Mouse (Mus musculus) olfactory bulb, adult 2 months (tissue): ENCODE measurements around the gene Eif4e1b. TPM values are rescaled to one million over a fixed set of nuclear protein-coding genes. Genes with fewer than 3 reads are reported as not detected.

Source experiments
- H3K27ac ChIP-seq: fragments of 200-500 bp; 2 replicates; pipeline ENCODE4 v1.5.1; 2012; ENCODE audit warnings: low read depth, low read length; ENCODE audit not compliant: insufficient read depth
- H3K4me1 ChIP-seq: fragments of 200-500 bp; 2 replicates; pipeline ENCODE4 v1.6.1; 2012; ENCODE audit warnings: low read length; ENCODE audit not compliant: control insufficient read depth, insufficient read depth
- H3K4me3 ChIP-seq: fragments of 200-500 bp; 2 replicates; pipeline ENCODE4 v1.5.1; 2012; ENCODE audit warnings: mild to moderate bottlenecking, low read depth, low read length, moderate library complexity; ENCODE audit not compliant: insufficient read depth
- CTCF ChIP-seq: fragments of 200-500 bp; IDR thresholded peaks from 2 replicates; pipeline ENCODE4 v1.5.1; 2012; ENCODE audit warnings: low read depth, mild to moderate bottlenecking, low read length, moderate library complexity; ENCODE audit not compliant: insufficient read depth
- POLR2A ChIP-seq: fragments of 200-500 bp; IDR thresholded peaks from 2 replicates; pipeline ENCODE4 v1.6.1; 2012; ENCODE audit warnings: mild to moderate bottlenecking, low read depth, low read length, moderate library complexity; ENCODE audit not compliant: insufficient read depth
- WGBS: fragments of 180-500 bp; shearing (Covaris S2); methylation state at CpG from one replicate; pipeline ENCODE4 v1.1.7; 2018; 5-methylcytosine and 5-hydroxymethylcytosine counted together
- polyA plus RNA-seq: library from polyadenylated mRNA; stranded (reverse); fragments of >200 nt; gene quantifications from 2 replicates; pipeline ENCODE4 v1.2.4, GENCODE M21; 2012; ENCODE audit warnings: low replicate concordance; ENCODE audit not compliant: missing spikeins, insufficient read depth, insufficient read length

The Eif4e1b gene
- polyA plus RNA-seq, 1 experiment = not detected

DNA sequence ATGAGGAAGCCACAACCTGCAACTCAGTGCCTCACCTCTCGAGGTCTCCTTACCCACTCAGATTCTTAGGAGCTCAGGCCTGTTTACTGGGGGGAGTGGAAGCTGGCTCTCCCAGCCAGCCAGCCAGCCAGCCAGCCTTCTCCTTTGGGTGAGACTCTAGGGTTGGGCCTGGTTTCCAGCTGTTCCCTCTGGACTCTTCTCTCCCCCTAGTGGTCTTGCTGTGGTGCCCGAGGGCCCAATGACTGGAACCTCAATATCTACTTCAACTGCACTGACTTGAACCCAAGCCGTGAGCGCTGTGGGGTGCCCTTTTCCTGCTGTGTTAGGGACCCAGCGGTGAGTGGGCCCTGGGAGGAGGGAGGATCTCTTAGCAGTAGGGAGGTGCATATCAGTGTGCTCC, 11.0 kb downstream of the Eif4e1b start:
- Histone ChIP-seq H3K4me1 (peaks cover 7% of the 10 kb centered on the region), H3K27ac (no peak overlapping the region), H3K4me3 (no peak overlapping the region)
- TF ChIP-seq CTCF = no peak
- TF ChIP-seq POLR2A = no peak
- WGBS = 56% methylated on average over 5 of the region's 5 CpGs

DNA sequence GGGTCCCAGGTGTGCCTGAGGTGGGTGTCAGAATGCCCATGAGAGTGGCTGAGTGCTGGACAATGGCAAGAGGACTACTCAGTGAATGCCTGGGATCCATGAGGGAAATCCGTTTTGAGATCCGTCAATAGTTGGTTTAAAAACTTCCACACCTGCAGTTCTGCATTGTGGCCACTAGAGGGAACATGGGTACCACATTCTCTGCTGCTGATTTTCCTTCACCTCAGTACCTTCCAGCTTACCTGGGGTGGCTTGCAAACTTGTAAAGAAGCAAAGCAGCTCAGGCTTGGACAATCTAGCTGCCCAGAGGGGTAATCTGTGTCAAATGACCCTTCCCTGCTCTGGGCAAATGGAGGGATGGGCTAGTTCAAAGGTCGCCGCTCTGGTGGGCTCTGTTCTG, 13.6 kb downstream of the Eif4e1b start:
- H3K4me1 ChIP-seq = peaks cover 2% of the 10 kb centered on the region; the same call in 1 of the 2 replicates
- no peak overlapping the region for H3K27ac ChIP-seq
- TF ChIP-seq CTCF (0 out of 2 replicates have a peak, but pooled peaks have one; percentile 20), POLR2A (no peak)
- 45% methylated on average over 4 of the region's 4 CpGs for WGBS
- H3K4me3 ChIP-seq = no peak overlapping the region

DNA sequence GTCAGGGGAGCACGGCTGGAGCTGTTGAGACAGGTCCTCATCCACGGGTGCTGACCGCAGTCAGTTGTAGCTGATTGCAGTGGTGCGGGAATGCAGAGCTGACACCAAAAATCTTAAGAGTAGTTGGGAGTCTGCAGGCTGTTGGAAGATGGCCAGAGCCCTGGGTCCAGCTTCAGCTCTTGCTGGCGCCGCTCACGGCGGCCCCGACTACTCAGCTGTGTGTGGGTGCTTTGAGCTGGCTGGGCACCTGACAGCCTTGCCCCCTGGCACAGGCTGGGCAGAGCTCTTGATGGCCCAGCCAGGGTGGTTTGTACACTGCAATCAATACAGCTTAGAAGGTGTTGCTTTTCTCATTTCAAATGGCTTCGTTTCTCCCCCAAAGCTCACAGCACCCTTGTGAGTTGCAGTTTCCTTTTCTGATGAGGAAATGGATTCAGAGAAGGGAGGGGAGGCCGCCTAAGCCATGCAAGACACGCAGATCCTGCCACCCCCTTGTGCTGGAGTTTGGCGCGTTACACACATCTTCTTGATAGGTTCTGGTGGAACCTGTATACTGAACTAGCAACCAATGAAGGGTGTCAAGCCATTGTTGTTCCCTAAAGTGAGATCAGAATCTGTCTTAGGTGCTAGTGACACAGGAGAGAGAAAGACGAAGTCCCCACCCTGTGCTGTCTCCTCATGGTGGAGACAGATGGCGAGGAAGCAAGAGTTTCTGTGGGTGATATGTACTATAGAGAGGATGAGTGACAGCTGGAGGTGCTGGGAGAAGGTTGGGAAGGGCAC, 14.3 kb downstream of the Eif4e1b start:
- no peak overlapping the region for H3K27ac ChIP-seq
- H3K4me1 ChIP-seq = peaks cover 2% of the 10 kb centered on the region; the same call in 1 of the 2 replicates
- 83% methylated on average over 16 of the region's 16 CpGs for WGBS
- TF ChIP-seq CTCF (no peak), POLR2A (no peak)
- H3K4me3 ChIP-seq = no peak overlapping the region

DNA sequence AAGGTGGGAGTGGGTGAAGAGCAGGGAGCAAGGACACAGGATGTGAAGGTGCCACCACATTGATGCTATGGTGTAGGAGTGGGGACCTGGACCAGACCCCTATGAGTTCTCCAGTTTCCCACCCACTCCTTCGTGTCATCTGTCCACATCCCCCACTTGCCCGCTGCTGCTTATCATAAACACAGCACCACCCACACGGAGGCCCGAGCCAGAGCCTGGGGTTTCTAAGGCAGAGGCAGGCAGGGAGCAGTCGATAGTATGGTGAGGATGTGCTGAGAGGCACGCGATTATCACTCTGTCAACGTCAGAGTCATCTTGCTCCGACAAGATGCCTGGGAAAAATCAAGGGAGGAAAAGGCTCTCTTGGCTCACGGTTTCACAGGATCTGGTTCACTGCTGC, 14.9 kb downstream of the Eif4e1b start:
- WGBS = 71% methylated on average over 10 of the region's 10 CpGs
- no peak overlapping the region for H3K27ac ChIP-seq
- TF ChIP-seq CTCF (no peak), POLR2A (no peak)
- no peak overlapping the region for H3K4me3 ChIP-seq
- H3K4me1 ChIP-seq = peaks cover 2% of the 10 kb centered on the region; the same call in 1 of the 2 replicates

DNA sequence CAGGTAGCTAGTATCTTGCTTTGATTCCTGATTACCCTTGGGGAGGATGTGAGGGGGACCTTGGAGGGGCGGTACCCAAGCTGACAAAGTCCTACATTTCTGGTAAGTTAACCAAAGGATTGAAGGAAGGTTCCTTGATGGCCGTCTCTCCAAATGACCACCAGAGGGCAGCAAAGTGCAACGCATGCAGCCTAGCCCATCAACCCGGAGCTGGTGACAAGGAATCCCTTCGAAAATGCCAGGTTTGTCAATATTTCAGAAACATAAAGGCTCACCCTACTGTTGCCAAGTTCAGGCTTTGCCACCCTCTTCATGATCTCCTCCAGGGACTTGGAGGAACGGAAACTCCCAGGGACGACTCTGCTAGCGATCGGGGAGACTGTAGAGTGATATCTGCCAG, 15.9 kb downstream of the Eif4e1b start:
- TF ChIP-seq POLR2A (no peak), CTCF (peak; percentile 86)
- no peak overlapping the region for H3K4me3 ChIP-seq
- peaks cover 2% of the 10 kb centered on the region; the same call in 1 of the 2 replicates for H3K4me1 ChIP-seq
- WGBS = 15% methylated on average over 9 of the region's 9 CpGs
- H3K27ac ChIP-seq = no peak overlapping the region

DNA sequence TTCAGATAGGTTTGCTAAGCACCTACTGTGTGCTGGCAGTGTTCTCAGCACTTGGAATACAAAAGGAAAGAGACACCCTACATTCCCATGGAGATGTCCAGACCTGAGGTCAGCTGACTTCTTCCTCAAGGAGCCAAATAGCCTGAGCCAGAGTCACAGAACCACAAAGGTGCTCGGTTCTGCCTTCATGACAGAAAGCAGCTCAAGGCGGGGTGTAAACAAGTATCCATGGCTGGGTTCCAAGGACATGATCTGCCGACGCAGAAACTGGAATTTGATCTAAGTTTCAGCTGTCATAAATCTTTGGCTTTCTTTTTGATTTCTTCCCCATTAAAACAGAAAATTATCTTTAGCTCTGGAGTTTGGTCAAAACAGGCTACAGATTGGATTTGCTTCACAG, 16.4 kb downstream of the Eif4e1b start:
- TF ChIP-seq POLR2A (no peak), CTCF (no peak)
- H3K27ac ChIP-seq = no peak overlapping the region
- no peak overlapping the region for H3K4me3 ChIP-seq
- WGBS = 61% methylated on average over 4 of the region's 4 CpGs
- peaks cover 2% of the 10 kb centered on the region; the same call in 1 of the 2 replicates for H3K4me1 ChIP-seq

DNA sequence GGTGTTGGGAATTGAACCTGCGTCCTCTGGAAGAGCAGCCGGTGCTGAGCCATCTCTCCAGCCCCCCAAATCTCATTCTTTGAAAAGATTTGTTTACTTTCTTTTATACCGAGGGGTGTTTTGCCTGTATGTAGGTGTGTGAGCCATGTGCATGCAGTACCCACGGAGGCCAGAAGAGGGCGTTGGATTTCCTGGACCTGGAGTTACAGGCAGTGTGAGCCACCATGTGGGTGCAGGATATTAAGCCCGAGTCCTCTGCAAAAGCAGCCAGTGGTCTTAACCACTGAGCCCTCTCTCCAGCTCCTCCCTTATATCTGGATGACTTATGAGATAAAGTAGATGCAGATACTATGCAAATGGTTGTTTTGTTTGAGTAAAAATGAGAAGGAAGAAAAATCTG, 19.2 kb downstream of the Eif4e1b start:
- no peak overlapping the region for H3K4me3 ChIP-seq
- TF ChIP-seq CTCF (peak; percentile 56; the same call in 1 of the 2 replicates), POLR2A (no peak)
- WGBS = 86% methylated on average over 6 of the region's 6 CpGs
- H3K27ac ChIP-seq = no peak overlapping the region
- peaks cover 2% of the 10 kb centered on the region; the same call in 1 of the 2 replicates for H3K4me1 ChIP-seq

DNA sequence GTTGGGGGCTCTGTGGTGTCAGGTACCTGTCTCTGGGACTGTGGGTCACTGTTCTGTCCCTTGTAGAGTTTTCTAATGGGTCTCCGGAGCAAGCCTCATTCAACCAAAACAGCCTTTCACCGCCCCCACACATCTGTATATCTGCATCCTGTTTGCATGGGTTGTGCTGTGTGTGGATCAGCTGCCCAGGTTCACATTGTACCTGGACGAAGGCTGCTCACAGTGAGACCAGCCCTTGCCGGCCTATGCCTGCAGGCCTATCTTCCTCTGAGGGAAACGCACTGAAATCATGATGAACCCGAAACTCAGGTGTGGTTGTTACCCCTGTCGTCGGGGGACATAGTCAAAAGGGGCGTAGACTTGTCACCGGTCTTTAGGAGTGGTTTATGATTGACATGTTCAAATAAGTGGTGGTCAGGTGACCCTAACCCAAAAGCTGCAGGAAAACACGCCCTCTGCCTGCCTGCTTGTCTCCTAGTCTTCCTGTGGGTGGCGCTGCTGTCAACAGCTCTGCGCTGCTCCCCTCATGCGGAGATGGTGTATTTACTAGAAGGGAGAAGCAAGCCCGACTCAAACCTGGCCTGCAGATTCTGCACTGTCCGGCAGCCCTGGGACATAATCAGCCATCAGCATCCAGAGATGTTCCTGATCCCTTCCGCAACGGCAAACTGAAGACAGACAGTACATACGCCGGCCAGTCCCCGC, 21.5 kb downstream of the Eif4e1b start:
- TF ChIP-seq CTCF (peak; percentile 49; the same call in 1 of the 2 replicates), POLR2A (no peak)
- no peak overlapping the region for H3K27ac ChIP-seq
- no peak overlapping the region for H3K4me3 ChIP-seq
- 53% methylated on average over 21 of the region's 21 CpGs for WGBS
- H3K4me1 ChIP-seq = no peaks in the 10 kb centered on the region

DNA sequence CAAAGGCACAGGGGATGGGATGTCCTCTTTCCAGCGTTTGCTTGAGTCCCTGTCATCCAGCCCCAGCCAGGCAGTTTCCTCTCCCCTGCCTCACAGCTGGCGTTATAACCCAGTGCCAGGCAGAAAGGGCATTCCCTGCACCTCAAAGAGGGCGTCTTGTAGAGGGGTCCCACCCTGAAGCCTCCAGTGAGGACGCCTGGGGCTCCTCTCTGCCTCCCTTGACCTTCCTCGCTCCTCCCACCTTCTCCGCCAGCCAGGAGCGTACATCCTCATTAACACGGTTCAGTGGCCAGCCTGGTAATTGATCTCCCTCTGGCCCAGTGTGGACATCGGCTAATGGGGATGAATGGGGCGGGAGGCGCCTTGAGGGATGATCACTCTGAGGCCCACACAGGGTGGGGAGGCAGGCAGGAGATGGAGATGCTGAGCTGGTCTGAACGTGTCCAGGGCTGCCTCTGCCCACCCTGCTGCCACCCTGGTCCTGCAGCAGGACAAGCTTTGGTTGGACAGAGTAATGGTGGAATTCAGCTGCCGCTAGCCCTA, 22.7 kb downstream of the Eif4e1b start:
- 38% methylated on average over 13 of the region's 13 CpGs for WGBS
- Histone ChIP-seq H3K4me3 (no peak overlapping the region), H3K27ac (no peak overlapping the region), H3K4me1 (no peaks in the 10 kb centered on the region)
- TF ChIP-seq CTCF (no peak), POLR2A (no peak)
